Mouse (Mus musculus) brain, adult 2 months (tissue): ENCODE results near the gene Otop2.

Source experiments
- DNase-seq: peaks from one replicate; pipeline ENCODE4 v3.0.0; 2011; ENCODE audit warnings: low read depth, low spot score

Otop2 gene

GRCm38 (mm10) chr11:115275954-115276353 is 31.0 kb upstream of the Otop2 start:
- no peak for DNase-seq

- DNase-seq, result peak; percentile 100
These were observed 30.0 kb upstream of the Otop2 start, which contains the start of gene Fdxr for GRCm38 (mm10) chr11:115276780-115277603. Fdxr (minus strand) TSS chr11:115277050.

GRCm38 (mm10) chr11:115277604-115277975 is 29.4 kb upstream of the Otop2 start:
- DNase-seq, result no peak

GRCm38 (mm10) chr11:115278176-115278575 is 28.8 kb upstream of the Otop2 start:
- no peak for DNase-seq

GRCm38 (mm10) chr11:115279726-115280125 is 27.2 kb upstream of the Otop2 start:
- DNase-seq, result no peak

DNA sequence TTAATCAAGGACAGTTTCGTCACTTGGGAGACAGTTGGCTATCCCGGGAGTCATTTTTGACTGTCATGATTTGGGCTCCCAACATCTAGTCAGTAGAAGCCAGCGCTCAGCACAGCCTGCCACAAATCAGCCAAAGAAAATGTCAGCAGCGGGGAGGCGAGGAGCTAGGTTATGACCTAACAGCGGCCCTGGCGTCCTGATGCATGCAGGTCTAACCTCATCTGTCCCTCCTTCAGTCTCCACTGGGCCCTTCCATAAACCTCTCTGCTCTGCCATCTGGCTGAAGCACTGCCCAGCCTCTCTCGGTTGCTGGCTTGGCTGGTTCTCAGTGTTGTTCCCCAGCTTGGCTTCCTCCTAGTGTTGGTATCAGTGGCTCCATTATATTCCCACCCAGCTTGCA is 24.7 kb upstream of the Otop2 start:
- DNase-seq, result no peak

DNA sequence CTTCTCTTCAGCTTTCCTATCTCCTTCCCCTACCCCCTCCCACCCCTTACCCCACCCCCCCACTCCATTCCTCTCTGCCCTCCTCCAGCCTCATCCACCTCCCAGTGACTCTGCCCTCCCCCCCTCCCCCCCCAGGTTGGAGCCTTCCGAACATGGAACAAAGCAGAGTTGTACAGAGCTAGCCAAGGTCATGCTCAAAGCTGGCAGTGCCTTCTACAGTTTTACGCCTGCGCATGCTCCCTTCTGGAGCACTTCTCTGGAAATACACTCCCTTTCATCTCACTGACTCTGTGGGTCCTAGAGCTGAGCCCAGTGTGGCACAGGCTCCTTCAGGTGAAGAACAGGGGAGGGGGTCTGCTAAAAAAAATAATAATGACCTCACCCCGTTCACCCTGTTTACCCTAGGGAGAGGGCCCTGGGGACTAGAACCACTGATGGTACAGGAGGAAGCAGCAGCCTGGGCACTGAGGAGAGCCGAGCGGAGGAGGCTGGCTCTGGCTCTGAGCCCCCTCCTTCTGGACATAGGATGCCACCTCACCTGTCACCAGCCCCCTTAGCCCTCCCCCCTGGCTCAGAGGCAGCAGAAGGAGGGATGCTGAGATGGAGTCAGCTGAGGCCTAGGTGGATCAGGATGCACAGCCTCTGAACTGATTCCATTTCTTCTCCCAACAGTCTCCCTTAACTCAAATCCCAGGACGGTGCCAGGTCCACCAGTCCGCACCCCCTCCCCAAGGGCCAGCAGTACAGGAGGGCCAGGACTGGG is 24.1 kb upstream of the Otop2 start:
- peak; percentile 92 for DNase-seq

GRCm38 (mm10) chr11:115283486-115283765 is 23.5 kb upstream of the Otop2 start:
- no peak for DNase-seq

GRCm38 (mm10) chr11:115283891-115284620 is 22.9 kb upstream of the Otop2 start:
- no peak for DNase-seq

DNA sequence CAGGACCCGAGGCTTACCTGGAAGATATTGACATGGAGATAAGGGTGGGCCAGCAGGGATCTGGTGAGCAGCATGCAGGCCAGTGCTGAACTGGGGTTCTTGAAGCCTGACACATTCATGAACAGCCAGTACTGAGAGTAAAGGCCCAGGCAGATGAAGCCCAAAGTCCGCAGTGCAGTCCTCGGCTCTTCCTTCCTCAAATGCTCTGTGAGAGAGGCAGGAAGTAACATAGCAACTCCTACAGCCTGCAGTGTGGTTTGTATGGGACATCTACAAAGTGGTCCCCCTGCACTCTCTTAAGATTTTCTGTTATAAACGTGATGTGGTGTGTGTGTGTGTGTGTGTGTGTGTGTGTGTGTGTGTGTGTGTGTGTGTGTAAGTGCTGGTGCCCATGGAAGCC is 21.7 kb upstream of the Otop2 start:
- DNase-seq, result no peak

DNA sequence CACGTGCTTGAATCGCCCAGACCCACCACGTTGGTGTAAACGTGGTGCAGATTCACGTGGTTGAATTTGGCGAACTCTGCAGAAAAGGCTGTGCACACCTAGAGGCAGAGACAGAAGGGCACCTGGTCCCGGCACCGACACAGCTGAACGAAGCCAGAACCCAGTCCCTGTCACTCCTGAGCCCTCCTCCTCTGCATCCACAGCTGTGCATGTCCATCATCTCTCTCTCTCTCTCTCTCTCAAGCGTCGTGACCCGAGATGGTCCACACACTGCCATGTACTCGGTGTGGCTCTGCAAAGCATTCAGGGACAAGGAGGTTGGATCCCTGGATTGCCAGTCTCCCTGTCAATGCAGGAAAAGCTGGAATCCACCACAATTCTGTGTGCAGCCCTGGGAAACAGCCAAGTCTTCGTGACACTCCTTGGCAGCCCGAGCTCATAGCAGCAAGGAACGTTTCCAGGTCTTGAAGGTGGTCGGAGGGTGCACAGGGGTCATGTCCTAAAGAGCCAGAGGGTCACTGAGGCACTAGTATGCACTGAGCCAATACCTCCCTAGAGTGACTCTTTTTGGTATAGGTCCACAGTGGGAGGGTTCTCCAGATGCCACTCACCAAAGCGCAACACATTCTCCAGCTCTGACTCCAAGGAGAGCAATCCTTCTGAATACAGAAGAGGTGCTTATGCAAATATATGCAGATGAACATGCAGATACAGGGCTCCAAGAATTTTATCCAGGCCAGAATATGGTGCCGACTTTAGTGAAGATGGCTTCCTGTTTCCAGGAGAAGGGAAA is 20.6 kb upstream of the Otop2 start:
- DNase-seq, result peak; percentile 56

- peak; percentile 85 for DNase-seq
These were observed 19.6 kb upstream of the Otop2 start for GRCm38 (mm10) chr11:115287386-115287785.

GRCm38 (mm10) chr11:115288305-115288704 is 18.7 kb upstream of the Otop2 start:
- no peak for DNase-seq

DNA sequence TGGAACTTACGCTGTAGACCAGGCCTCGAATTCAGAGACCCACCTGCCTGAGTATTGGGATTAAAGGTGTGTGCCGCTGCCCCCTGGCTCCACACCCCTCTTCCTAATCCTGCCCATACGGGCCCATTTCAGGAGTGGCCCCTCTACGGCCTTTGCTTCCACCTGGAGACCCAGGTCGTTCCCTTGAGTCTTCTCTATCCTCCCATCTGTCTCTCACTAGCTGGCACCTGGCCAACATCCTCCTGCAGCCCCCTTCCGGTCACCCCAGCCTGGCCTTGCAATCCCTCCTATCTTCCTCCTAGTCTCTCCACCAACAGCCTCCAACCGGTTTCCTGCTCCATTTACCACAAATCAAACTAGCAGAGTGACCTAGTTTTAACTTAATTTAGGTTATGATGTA is 17.1 kb upstream of the Otop2 start:
- DNase-seq, result no peak

- DNase-seq, result no peak
These were observed 16.6 kb upstream of the Otop2 start for GRCm38 (mm10) chr11:115290314-115290713.

GRCm38 (mm10) chr11:115290919-115291318 is 16.0 kb upstream of the Otop2 start:
- DNase-seq, result peak; percentile 71

DNA sequence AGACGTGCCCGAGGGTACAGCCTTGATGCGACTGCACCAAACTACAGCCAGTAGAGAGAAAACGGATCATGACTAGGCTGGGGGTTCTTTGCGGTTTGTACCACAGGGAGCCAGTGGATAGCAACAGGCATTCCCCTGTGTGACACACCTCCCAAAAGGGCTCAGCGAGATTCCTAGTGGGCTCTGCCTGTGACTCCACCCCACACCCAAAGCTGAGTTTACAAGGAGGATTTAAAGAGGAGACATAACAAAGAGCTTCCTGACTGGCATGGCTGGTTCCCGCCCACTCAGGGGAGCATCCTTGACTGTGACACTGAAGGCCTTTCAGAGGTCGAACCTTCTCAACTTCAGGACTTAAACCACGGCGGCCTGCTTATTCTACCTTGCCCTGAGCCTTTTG is 15.5 kb upstream of the Otop2 start:
- no peak for DNase-seq

GRCm38 (mm10) chr11:115292631-115293375 is 14.2 kb upstream of the Otop2 start:
- no peak for DNase-seq

- no peak for DNase-seq
These were observed 11.0 kb upstream of the Otop2 start for GRCm38 (mm10) chr11:115295939-115296338.

DNA sequence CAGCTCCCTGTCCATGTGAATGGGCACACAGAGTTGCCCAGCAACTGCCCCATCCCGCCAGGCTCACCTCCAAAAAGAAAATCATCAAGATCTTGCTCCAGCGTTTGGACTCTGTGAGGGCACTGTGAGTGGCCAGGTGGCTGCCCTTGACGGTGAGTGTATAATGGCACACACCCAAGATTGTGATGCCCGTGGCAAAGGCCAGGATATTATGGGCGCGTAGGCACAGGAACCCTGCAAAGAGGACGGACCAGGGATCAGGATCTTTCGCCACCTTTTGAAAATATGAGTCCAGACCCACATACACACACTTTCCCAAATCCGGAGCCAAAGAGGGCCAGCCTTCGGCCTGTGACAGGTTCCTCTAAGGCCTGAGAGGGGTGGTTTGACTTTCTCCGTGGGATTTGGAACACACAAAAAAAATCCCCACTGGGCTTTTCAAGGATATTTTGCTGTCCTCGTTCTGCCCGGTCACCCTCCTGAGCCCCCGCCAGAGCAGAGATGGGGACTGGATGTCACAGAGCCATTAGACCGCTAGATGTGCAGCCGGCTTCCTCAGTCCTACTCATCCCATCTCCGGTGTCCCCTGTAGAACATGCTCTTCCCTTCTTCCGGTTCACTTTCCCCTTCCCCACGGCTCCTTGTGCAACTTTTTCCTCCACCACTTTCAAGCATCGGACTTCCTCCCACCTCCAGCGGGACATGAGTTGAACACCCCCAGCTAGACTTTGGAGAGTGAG is 10.3 kb upstream of the Otop2 start:
- peak; percentile 81 for DNase-seq
